Mouse (Mus musculus) lung, embryonic 14.5 days (tissue): ENCODE data around the gene Lrch1. TPM values are rescaled to one million over a fixed set of nuclear protein-coding genes. Genes with fewer than 3 reads are reported as not detected.

Source experiments
- ATAC-seq: fragments of 200-750 bp; cut with Nextera tagmentation; 2 replicates; pipeline ENCODE4 v1.8.0; 2017; ENCODE audit warnings: mild to moderate bottlenecking, moderate TSS enrichment, moderate library complexity; ENCODE audit not compliant: insufficient read depth
- DNase-seq: peaks from one replicate; pipeline ENCODE4 v3.0.0-alpha.2; 2015
- H3K27ac ChIP-seq: fragments of 300-500 bp; sonication (generic); 2 replicates; pipeline ENCODE4 v1.5.1; 2014; ENCODE audit warnings: low read depth, mild to moderate bottlenecking, moderate library complexity
- H3K27me3 ChIP-seq: fragments of 300-500 bp; sonication (generic); 2 replicates; pipeline ENCODE4 v1.6.1; 2014; ENCODE audit warnings: low read length, control low read depth; ENCODE audit not compliant: insufficient read depth
- H3K36me3 ChIP-seq: fragments of 300-500 bp; sonication (generic); 2 replicates; pipeline ENCODE4 v1.6.1; 2014; ENCODE audit warnings: control low read depth; ENCODE audit not compliant: insufficient read depth
- H3K4me1 ChIP-seq: fragments of 300-500 bp; sonication (generic); 2 replicates; pipeline ENCODE4 v1.6.1; 2014; ENCODE audit warnings: antibody characterized with exemption, control low read depth; ENCODE audit not compliant: insufficient read depth
- H3K4me2 ChIP-seq: fragments of 300-500 bp; sonication (generic); 2 replicates; pipeline ENCODE4 v1.6.1; 2014; ENCODE audit warnings: mild to moderate bottlenecking
- H3K4me3 ChIP-seq: fragments of 300-500 bp; sonication (generic); 2 replicates; pipeline ENCODE4 v1.5.1; 2014; ENCODE audit warnings: low read depth, low read length
- H3K9ac ChIP-seq: fragments of 300-500 bp; sonication (generic); 2 replicates; pipeline ENCODE4 v1.6.1; 2014
- H3K9me3 ChIP-seq: fragments of 300-500 bp; sonication (generic); 2 replicates; pipeline ENCODE4 v1.6.1; 2016; ENCODE audit warnings: low read depth, low read length, control low read depth
- CTCF ChIP-seq: IDR thresholded peaks from 2 replicates; pipeline ENCODE4 v1.5.1; 2016; ENCODE audit warnings: antibody characterized with exemption, low read depth
- WGBS: fragments of 180-500 bp; shearing (Covaris S2); extraction: QIAGEN DNeasy Blood & Tissue Kit; methylation state at CpG from one replicate; pipeline ENCODE4 v1.1.7; 2014; 5-methylcytosine and 5-hydroxymethylcytosine counted together
- polyA plus RNA-seq: library from polyadenylated mRNA; unstranded; fragments of >200 nt; fragmentation: Nextera tagmentation; extraction: Ambion mirVana; gene quantifications from 2 replicates; pipeline ENCODE4 v1.2.1, GENCODE M21; 2014

Lrch1 gene
- 18.9 and 23.9 TPM in 2 replicates for polyA plus RNA-seq

DNA sequence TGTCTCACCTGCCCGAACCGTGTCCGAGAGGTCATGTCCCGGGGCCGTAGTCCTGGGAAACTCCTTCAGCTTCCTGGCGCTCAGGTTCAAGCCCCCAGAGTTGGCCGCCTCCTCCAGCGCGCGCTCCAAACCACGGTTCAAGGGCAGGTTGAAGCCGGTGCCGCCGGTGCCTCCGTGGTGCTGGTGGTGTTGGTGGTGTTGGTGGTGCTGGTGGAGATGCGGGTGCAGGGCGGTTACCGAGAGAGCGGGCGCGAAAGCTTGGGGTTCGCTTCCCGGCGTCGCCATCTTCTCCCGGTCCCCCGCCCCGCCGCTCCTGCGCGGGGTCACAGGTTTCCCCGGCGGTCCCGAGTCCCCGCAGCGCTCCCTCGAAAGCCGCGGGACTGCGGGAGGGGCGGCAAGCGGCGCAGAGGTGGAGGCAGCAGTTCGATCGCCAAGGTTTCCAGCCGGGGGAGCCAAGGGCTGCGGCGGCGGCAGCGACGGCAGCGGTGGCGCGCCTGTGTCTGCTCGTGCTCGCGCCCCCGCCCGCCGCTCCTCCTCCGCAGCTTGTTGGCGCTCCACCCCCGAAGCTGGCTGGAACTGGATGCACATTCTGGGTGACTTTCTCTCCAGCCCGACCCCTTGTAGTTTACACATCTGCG lies at the start of gene Lrch1:
Lrch1 (minus strand) TSS at position 501 of the 638 bp plus-strand sequence.
- ATAC-seq: peak; percentile 57
- H3K4me3 ChIP-seq: peak within 1 kb of the TSS; percentile 69
- H3K27ac ChIP-seq: peak within 1 kb of the TSS; percentile 92
- TF ChIP-seq CTCF: no peak
- WGBS: under 1% methylated on average over 65 of the region's 65 CpGs
- DNase-seq: peak; percentile 94
- no peaks in the 10 kb centered on the region for H3K36me3 ChIP-seq
- H3K9ac ChIP-seq: peak within 1 kb of the TSS; percentile 91
- no peaks in the 10 kb centered on the region for H3K9me3 ChIP-seq
- peaks cover 10% of the 10 kb centered on the region; the same call in 1 of the 2 replicates for H3K4me1 ChIP-seq
- H3K4me2 ChIP-seq: peak within 1 kb of the TSS; percentile 73
- no peaks in the 10 kb centered on the region for H3K27me3 ChIP-seq

DNA sequence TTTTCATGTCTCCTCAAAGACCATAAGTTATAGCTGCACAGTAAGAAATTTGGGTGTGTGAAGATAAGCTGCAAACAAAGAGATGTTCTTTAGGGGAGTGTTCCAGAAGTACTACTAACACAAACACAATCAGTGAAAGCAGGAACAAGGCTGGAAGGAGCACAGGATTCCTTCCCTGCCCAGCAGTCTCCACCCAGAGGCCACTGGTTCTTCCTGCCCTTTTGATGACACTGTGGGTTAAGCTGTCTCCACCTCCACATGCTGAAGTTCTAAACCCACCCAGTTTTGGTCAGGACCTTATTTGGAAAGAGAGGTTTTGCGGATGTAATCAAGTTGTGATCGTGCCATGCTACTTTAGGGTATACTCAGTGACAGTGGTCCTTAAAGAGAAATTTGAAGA lies 49.4 kb upstream of the Lrch1 start:
- Histone ChIP-seq H3K27me3 (no peaks in the 10 kb centered on the region), H3K4me3 (no peak overlapping the region), H3K36me3 (no peaks in the 10 kb centered on the region), H3K9me3 (no peaks in the 10 kb centered on the region), H3K27ac (no peak overlapping the region), H3K4me1 (no peaks in the 10 kb centered on the region), H3K4me2 (no peak overlapping the region), H3K9ac (no peak overlapping the region)
- ATAC-seq: no peak
- no peak for TF ChIP-seq CTCF
- DNase-seq: no peak
- 78% methylated on average over 2 of the region's 2 CpGs for WGBS

DNA sequence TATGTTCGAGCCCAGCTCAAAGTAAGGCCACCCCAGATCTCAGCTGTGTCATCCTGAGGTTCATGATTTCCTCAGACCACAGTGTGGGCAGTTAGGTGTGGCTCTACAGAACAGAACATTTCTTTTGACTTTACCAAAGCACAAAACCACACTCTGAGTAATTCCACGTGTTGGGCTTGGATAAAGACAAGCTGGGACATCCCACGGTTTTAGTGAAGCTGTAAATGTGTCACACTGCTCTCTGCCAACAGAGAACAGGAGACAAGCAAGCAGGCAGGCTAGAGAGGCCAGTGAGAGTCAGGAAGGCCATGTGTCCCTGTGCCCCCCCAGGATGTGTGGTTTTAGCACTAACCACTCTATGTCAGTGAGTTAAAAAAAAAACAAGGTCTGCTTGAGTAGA lies 48.9 kb upstream of the Lrch1 start:
- Histone ChIP-seq H3K4me1 (no peaks in the 10 kb centered on the region), H3K9me3 (no peaks in the 10 kb centered on the region), H3K27me3 (no peaks in the 10 kb centered on the region), H3K4me3 (no peak overlapping the region), H3K36me3 (no peaks in the 10 kb centered on the region), H3K27ac (no peak overlapping the region), H3K9ac (no peak overlapping the region), H3K4me2 (no peak overlapping the region)
- WGBS: 47% methylated on average over 3 of the region's 3 CpGs
- ATAC-seq (no peak), DNase-seq (no peak)
- no peak for TF ChIP-seq CTCF

DNA sequence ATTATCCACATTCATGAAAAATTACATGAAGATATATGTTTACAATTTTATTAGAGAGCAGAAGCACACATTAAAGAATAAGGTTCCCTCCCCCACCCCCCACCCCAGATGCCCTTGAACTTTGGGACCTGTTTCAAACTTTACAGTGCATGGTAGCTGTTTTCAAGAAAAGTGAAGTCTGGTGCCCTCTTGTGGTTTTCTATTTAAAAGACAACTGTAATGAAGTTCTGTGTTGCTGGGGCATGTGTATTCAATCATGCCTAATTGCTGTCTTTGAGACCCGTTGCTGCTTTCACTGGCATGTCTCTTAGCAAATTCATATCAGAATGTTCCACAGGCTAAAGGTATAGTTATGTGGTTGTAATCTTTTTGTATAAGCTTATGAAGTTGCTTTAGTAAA lies 42.8 kb upstream of the Lrch1 start:
- 4% methylated on average over 1 of the region's 1 CpGs for WGBS
- no peaks in the 10 kb centered on the region for H3K27me3 ChIP-seq
- TF ChIP-seq CTCF: peak; percentile 65
- no peaks in the 10 kb centered on the region for H3K36me3 ChIP-seq
- no peak overlapping the region for H3K9ac ChIP-seq
- DNase-seq (peak; percentile 93), ATAC-seq (no peak)
- no peaks in the 10 kb centered on the region for H3K4me1 ChIP-seq
- no peak overlapping the region for H3K27ac ChIP-seq
- H3K4me2 ChIP-seq: no peak overlapping the region
- H3K9me3 ChIP-seq: no peaks in the 10 kb centered on the region
- H3K4me3 ChIP-seq: no peak overlapping the region

DNA sequence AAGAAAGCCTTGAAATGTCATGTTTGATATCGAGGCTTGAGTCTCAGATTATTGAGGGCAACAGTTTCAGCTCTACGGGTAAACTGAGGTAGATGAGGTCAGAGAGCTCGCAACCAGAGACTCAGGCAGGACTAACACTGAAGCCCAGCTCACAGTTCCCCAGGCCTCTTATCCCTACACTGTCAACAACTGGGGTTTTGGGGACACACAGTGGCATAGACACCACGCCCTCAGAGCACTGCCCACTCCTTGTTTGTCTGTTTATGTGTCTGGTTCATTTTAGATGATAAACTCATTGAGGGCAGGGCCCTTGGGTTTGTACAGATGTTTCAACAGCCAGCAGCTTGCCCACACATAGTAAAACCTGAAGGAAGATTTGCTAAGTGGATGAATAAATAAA lies 42.2 kb upstream of the Lrch1 start:
- DNase-seq: no peak
- H3K27me3 ChIP-seq: no peaks in the 10 kb centered on the region
- no peaks in the 10 kb centered on the region for H3K9me3 ChIP-seq
- H3K4me2 ChIP-seq: no peak overlapping the region
- TF ChIP-seq CTCF: no peak
- H3K4me3 ChIP-seq: no peak overlapping the region
- no peak overlapping the region for H3K27ac ChIP-seq
- no peak overlapping the region for H3K9ac ChIP-seq
- 81% methylated on average over 4 of the region's 4 CpGs for WGBS
- H3K36me3 ChIP-seq: no peaks in the 10 kb centered on the region
- H3K4me1 ChIP-seq: no peaks in the 10 kb centered on the region
- no peak for ATAC-seq

DNA sequence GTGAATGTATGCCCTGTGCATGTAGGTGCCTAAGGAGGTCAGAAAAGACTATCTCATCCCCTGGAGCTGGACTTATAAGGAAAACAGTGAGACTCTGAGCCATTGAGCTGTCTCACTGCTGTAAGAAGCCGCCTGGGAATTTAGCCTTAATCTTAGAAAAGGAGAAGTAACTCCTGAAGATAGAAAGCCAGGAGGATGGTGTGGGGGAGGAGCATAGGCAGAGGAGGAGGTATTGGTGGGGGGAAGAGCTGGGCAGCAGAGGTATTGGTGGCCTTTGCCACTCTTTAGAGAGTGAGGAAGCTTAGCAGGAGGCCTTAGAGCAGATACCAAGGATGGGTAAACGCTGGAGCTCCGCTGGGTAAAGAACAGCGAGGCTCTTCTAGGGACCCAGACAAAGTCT lies 41.6 kb upstream of the Lrch1 start:
- Histone ChIP-seq H3K4me2 (no peak overlapping the region), H3K9me3 (no peaks in the 10 kb centered on the region), H3K27ac (no peak overlapping the region), H3K4me1 (no peaks in the 10 kb centered on the region), H3K4me3 (no peak overlapping the region), H3K36me3 (no peaks in the 10 kb centered on the region), H3K27me3 (no peaks in the 10 kb centered on the region), H3K9ac (no peak overlapping the region)
- no peak for TF ChIP-seq CTCF
- no peak for ATAC-seq
- DNase-seq: no peak
- WGBS: 45% methylated on average over 4 of the region's 4 CpGs

DNA sequence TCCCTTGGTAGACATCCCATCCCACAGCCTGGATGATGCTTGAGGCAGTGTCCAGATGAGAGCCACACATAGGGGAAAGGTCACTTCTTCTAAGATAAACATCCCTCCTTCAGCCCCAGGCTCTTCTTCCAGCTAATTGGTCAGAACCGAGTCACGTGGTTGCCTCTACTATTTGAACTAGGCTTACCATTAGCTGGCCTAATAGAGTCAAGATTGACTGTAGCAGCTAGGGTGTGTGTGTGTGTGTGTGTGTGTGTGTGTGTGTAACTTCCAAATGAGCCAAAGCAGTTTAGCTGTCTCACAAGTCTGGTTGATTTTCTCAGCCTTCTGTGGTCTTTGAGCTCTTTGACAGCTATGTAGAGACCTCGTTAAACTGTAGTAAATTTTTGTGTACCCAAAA lies 38.9 kb upstream of the Lrch1 start:
- TF ChIP-seq CTCF: no peak
- WGBS: 68% methylated on average over 3 of the region's 3 CpGs

More for the DNA sequence above, 38.9 kb upstream of the Lrch1 start:
- Histone ChIP-seq H3K4me2 (no peak overlapping the region), H3K4me1 (no peaks in the 10 kb centered on the region), H3K27me3 (no peaks in the 10 kb centered on the region), H3K9me3 (no peaks in the 10 kb centered on the region), H3K36me3 (no peaks in the 10 kb centered on the region), H3K9ac (no peak overlapping the region), H3K4me3 (no peak overlapping the region), H3K27ac (no peak overlapping the region)
- ATAC-seq (no peak), DNase-seq (no peak)
